Mouse (Mus musculus) G1E (cell line): ENCODE measurements around the gene Ephb1. TPM values are rescaled to one million over a fixed set of nuclear protein-coding genes. Genes with fewer than 3 reads are reported as not detected.

Experiments
- ATAC-seq: 2 replicates; pipeline ENCODE4 v1.8.0; 2016; ENCODE audit warnings: mild to moderate bottlenecking; ENCODE audit not compliant: insufficient number of reproducible peaks, poor library complexity, low FRiP score, severe bottlenecking; ENCODE audit errors: extremely low read depth
- DNase-seq: peaks from one replicate; pipeline ENCODE4 v3.0.0; 2012; ENCODE audit warnings: low spot score
- H3K27me3 ChIP-seq: 2 replicates; pipeline ENCODE4 v1.6.1; 2012; ENCODE audit warnings: mild to moderate bottlenecking, low read length, inconsistent platforms; ENCODE audit not compliant: insufficient read depth
- H3K36me3 ChIP-seq: replicated peaks from 2 replicates; pipeline ENCODE3; 2012; ENCODE audit warnings: mild to moderate bottlenecking, inconsistent platforms
- H3K4me1 ChIP-seq: 2 replicates; pipeline ENCODE4 v1.6.1; 2012; ENCODE audit warnings: low read depth, low read length, inconsistent platforms, mixed read lengths; ENCODE audit not compliant: insufficient read depth
- H3K4me3 ChIP-seq: 2 replicates; pipeline ENCODE4 v1.5.1; 2012; ENCODE audit warnings: low read depth, mild to moderate bottlenecking, inconsistent platforms, low read length, moderate library complexity, mixed read lengths
- H3K9me3 ChIP-seq: replicated peaks from 2 replicates; pipeline ENCODE4 v1.6.1; 2012; ENCODE audit warnings: inconsistent platforms
- CTCF ChIP-seq: IDR thresholded peaks from 2 replicates; pipeline ENCODE4 v1.5.1; 2012; ENCODE audit warnings: low read depth, low read length, inconsistent platforms, mixed read lengths
- GATA1 ChIP-seq: IDR thresholded peaks from 2 replicates; pipeline ENCODE4 v1.6.1; 2012; ENCODE audit warnings: borderline replicate concordance, low read length, inconsistent platforms, mixed read lengths
- GATA2 ChIP-seq: IDR thresholded peaks from 2 replicates; pipeline ENCODE4 v1.6.1; 2012; ENCODE audit warnings: low read depth, low read length, inconsistent platforms, borderline replicate concordance
- POLR2AphosphoS5 ChIP-seq: IDR thresholded peaks from 2 replicates; pipeline ENCODE4 v1.6.1; 2012; ENCODE audit warnings: low read depth, low read length, inconsistent platforms; ENCODE audit not compliant: insufficient replicate concordance
- TAL1 ChIP-seq: conservative IDR thresholded peaks from 2 replicates; pipeline ENCODE4 v1.6.1; 2012; ENCODE audit warnings: low read depth, low read length, inconsistent platforms, mixed read lengths
- polyA plus RNA-seq: library from polyadenylated mRNA; stranded (reverse); fragments of >175 nt; gene quantifications from 2 replicates; pipeline ENCODE4 v1.2.3, GENCODE M21; 2012
- total RNA-seq, 2 experiments: library from RNA; stranded (forward) in 1 of 2; stranded (reverse) in 1 of 2; fragments of 200-1000 nt in 1 of 2; fragments of >200 nt in 1 of 2; fragmentation: Nextera tagmentation in 1 of 2; gene quantifications; 2 replicates each; pipeline ENCODE4 v1.2.3; 2014 to 2017

The Ephb1 gene
- total and polyA plus RNA-seq, 3 experiments, result 0.05 TPM; not detected in 2

DNA sequence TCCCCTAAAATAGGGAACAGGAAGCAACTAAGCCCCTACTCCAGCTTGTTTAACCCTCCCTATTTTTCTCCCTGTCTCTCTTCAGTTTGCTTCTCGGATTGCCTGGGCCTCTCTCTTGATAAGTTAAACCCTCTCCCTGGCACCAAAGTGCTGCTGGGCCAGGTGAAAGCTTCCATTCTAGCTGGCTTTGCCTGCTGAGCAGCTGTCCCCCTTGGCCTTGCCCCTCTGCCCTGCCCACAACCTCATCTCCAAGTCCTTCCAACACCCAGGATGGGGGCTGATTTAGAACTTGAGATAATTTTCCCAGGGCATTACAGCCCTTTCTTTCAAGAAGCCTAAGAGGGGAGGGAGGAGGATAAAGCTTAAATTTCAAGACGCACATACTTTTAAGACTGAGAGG is 174.0 kb downstream of the Ephb1 start:
- no peak overlapping the region for H3K4me3 ChIP-seq
- H3K36me3 ChIP-seq, result no peaks in the 10 kb centered on the region
- no peaks in the 10 kb centered on the region for H3K27me3 ChIP-seq
- peaks cover 77% of the 10 kb centered on the region for H3K9me3 ChIP-seq
- TF ChIP-seq CTCF (no peak), TAL1 (no peak), GATA2 (no peak)
- DNase-seq (no peak), ATAC-seq (no peak)
- H3K4me1 ChIP-seq, result no peaks in the 10 kb centered on the region

- Histone ChIP-seq H3K9me3 (peaks cover 77% of the 10 kb centered on the region), H3K4me3 (no peak overlapping the region), H3K4me1 (no peaks in the 10 kb centered on the region), H3K27me3 (no peaks in the 10 kb centered on the region), H3K36me3 (no peaks in the 10 kb centered on the region)
- ATAC-seq, result no peak
- DNase-seq, result no peak
- TF ChIP-seq GATA1 (no peak), POLR2AphosphoS5 (no peak), CTCF (no peak), TAL1 (no peak), GATA2 (no peak)
Observed at GRCm38 (mm10) chr9:102180070-102180469, 174.4 kb downstream of the Ephb1 start.

- ATAC-seq (no peak), DNase-seq (no peak)
- Histone ChIP-seq H3K36me3 (no peaks in the 10 kb centered on the region), H3K4me1 (no peaks in the 10 kb centered on the region), H3K4me3 (no peak overlapping the region), H3K27me3 (no peaks in the 10 kb centered on the region), H3K9me3 (peaks cover 61% of the 10 kb centered on the region)
- TF ChIP-seq POLR2AphosphoS5, result no peak
Observed at GRCm38 (mm10) chr9:102169706-102170105, 184.8 kb downstream of the Ephb1 start.

GRCm38 (mm10) chr9:102155876-102156275 is 198.6 kb downstream of the Ephb1 start:
- TF ChIP-seq POLR2AphosphoS5, result no peak
- no peak for TF ChIP-seq GATA1
- no peak for TF ChIP-seq TAL1
- no peak for TF ChIP-seq CTCF
- no peak for TF ChIP-seq GATA2

GRCm38 (mm10) chr9:102139181-102139580 is 215.3 kb downstream of the Ephb1 start:
- TF ChIP-seq POLR2AphosphoS5 (no peak), GATA1 (no peak), TAL1 (no peak), GATA2 (no peak), CTCF (no peak)
- DNase-seq, result no peak
- ATAC-seq, result no peak
- Histone ChIP-seq H3K27me3 (no peaks in the 10 kb centered on the region), H3K9me3 (peaks cover 60% of the 10 kb centered on the region), H3K4me1 (no peaks in the 10 kb centered on the region), H3K36me3 (no peaks in the 10 kb centered on the region), H3K4me3 (no peak overlapping the region)

More at GRCm38 (mm10) chr9:102155876-102156275, 198.6 kb downstream of the Ephb1 start:
- no peaks in the 10 kb centered on the region for H3K27me3 ChIP-seq
- peaks cover 78% of the 10 kb centered on the region for H3K9me3 ChIP-seq
- no peak for DNase-seq
- no peak for ATAC-seq
- H3K4me3 ChIP-seq, result no peak overlapping the region
- H3K4me1 ChIP-seq, result no peaks in the 10 kb centered on the region
- H3K36me3 ChIP-seq, result no peaks in the 10 kb centered on the region

DNA sequence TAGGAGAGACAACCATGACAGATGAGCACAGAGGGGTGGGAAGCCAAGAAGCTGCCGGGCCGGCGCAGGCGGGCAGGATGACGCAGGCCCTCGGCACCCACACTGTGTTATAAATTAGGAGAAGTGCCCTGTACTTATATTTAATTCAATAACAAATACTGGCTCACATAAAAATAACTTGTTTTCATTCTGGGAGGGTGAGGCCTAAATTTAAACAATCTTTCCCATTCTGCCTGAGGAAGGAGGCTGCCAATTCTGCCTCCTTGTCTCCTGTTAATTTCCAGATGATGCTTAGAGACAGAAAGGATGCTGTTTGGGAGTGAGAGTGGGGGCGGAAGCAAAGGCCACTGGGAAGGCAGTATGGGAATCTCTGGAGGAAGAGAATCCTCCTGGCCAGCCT is 215.8 kb downstream of the Ephb1 start:
- no peaks in the 10 kb centered on the region for H3K4me1 ChIP-seq
- no peaks in the 10 kb centered on the region for H3K27me3 ChIP-seq
- no peak for ATAC-seq
- H3K36me3 ChIP-seq, result no peaks in the 10 kb centered on the region
- TF ChIP-seq CTCF (no peak), POLR2AphosphoS5 (no peak), GATA2 (no peak), TAL1 (no peak), GATA1 (no peak)
- DNase-seq, result no peak
- H3K9me3 ChIP-seq, result peaks cover 59% of the 10 kb centered on the region
- H3K4me3 ChIP-seq, result no peak overlapping the region

DNA sequence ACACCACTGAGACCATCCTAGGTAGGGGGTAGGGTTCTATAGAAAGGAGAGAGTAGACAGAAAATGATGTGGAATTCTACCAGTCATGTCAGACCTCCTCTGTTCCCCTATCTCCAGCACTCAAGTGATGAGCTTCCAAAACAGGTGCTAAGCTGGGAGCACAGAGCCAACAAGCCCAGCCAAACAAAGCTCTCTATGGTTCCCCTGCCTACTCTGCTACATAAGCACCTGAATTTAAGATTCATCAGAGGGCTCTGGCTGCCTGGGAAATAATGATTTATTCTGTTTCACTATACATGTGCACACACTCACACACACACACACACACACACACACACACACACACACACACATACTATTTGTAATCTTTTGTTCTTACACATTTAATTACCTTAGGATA is 216.3 kb downstream of the Ephb1 start:
- no peaks in the 10 kb centered on the region for H3K36me3 ChIP-seq
- no peaks in the 10 kb centered on the region for H3K27me3 ChIP-seq
- DNase-seq, result no peak
- ATAC-seq, result no peak
- peaks cover 54% of the 10 kb centered on the region for H3K9me3 ChIP-seq
- TF ChIP-seq CTCF (no peak), TAL1 (no peak), GATA1 (no peak), POLR2AphosphoS5 (no peak), GATA2 (no peak)
- H3K4me1 ChIP-seq, result no peaks in the 10 kb centered on the region
- H3K4me3 ChIP-seq, result no peak overlapping the region
